Mouse (Mus musculus) erythroblast, embryonic 14.5 days (primary cell): Measurements from ENCODE around the gene Ints3.

Experiments used
- GATA1 ChIP-seq: IDR thresholded peaks from 2 replicates; pipeline ENCODE4 v1.6.1; 2012; ENCODE audit warnings: low read length, inconsistent platforms, mixed read lengths
- TAL1 ChIP-seq: IDR thresholded peaks from 3 replicates; pipeline ENCODE4 v1.6.1; 2012; ENCODE audit warnings: low read length, inconsistent platforms, mixed read lengths

DNA sequence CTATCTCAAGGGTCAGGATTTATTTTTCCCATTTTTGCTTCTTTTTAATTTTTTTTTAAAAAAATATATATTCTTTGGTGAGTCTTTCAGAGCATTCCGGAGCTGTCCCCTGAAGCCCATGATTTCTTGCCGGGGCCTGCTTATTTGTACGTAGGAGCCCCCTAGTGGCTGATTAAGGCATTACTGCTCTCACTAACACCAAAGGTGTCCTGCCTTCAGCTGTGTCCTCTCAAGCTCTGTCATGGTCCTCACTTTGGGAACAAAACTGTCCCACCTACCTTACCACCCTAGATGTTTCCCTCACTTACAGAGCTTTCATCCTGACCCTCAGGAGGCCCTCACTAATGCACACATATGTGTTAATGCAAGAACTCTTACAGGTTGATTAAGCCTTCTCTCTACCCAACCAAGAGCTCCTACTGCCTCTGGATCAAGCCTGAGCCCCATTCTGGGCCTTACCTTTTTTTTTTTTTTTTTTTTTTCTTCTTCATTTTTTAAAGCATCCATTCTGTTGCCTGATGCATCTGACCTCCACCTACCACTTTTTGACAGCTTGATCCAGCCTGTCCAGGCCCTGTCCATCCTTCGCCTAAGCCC, 59.9 kb downstream of the Ints3 start:
- TF ChIP-seq TAL1 (no peak), GATA1 (no peak)
